Mouse (Mus musculus) hindbrain, embryonic 16.5 days (tissue): ENCODE data around the gene Agap3. TPM values are rescaled to one million over a fixed set of nuclear protein-coding genes. Genes with fewer than 3 reads are reported as not detected.

Experiments
- ATAC-seq: fragments of 200-750 bp; cut with Nextera tagmentation; 2 replicates; pipeline ENCODE4 v1.8.0; 2017; ENCODE audit warnings: moderate TSS enrichment, moderate library complexity
- H3K27ac ChIP-seq: fragments of 300-500 bp; sonication (generic); 2 replicates; pipeline ENCODE4 v1.5.1; 2014; ENCODE audit warnings: low read depth, mild to moderate bottlenecking, control low read depth, low read length, moderate library complexity
- H3K27me3 ChIP-seq: fragments of 300-500 bp; sonication (generic); replicated peaks from 2 replicates; pipeline ENCODE4 v1.6.1; 2014; ENCODE audit warnings: low read length; ENCODE audit not compliant: control insufficient read depth, insufficient read depth
- H3K36me3 ChIP-seq: fragments of 300-500 bp; sonication (generic); 2 replicates; pipeline ENCODE4 v1.6.1; 2014; ENCODE audit warnings: mild to moderate bottlenecking, low read length, moderate library complexity, mixed read lengths; ENCODE audit not compliant: control insufficient read depth, insufficient read depth
- H3K4me1 ChIP-seq: fragments of 300-500 bp; sonication (generic); 2 replicates; pipeline ENCODE4 v1.6.1; 2014; ENCODE audit warnings: low read depth, low read length; ENCODE audit not compliant: control insufficient read depth, insufficient read depth
- H3K4me2 ChIP-seq: fragments of 300-500 bp; sonication (generic); 2 replicates; pipeline ENCODE4 v1.6.1; 2014; ENCODE audit warnings: mild to moderate bottlenecking, low read length, control low read depth, moderate library complexity
- H3K4me3 ChIP-seq: fragments of 300-500 bp; sonication (generic); 2 replicates; pipeline ENCODE4 v1.5.1; 2014; ENCODE audit warnings: mild to moderate bottlenecking, low read length, control low read depth, moderate library complexity
- H3K9ac ChIP-seq: fragments of 300-500 bp; sonication (generic); 2 replicates; pipeline ENCODE4 v1.6.1; 2014; ENCODE audit warnings: low read depth, mild to moderate bottlenecking, control low read depth, low read length, moderate library complexity
- H3K9me3 ChIP-seq: fragments of 300-500 bp; sonication (generic); 2 replicates; pipeline ENCODE4 v1.6.1; 2014; ENCODE audit warnings: mild to moderate bottlenecking, low read length, moderate library complexity; ENCODE audit not compliant: control insufficient read depth
- WGBS: fragments of 180-500 bp; shearing (Covaris S2); extraction: QIAGEN DNeasy Blood & Tissue Kit; methylation state at CpG from one replicate; pipeline ENCODE4 v1.1.7; 2014; 5-methylcytosine and 5-hydroxymethylcytosine counted together
- polyA plus RNA-seq: library from polyadenylated mRNA; unstranded; fragments of >200 nt; fragmentation: Nextera tagmentation; extraction: Ambion mirVana; gene quantifications from 2 replicates; pipeline ENCODE4 v1.2.1, GENCODE M21; 2015

Agap3 gene
- polyA plus RNA-seq, 1 experiment from 2014 or later: 47.7 TPM

DNA sequence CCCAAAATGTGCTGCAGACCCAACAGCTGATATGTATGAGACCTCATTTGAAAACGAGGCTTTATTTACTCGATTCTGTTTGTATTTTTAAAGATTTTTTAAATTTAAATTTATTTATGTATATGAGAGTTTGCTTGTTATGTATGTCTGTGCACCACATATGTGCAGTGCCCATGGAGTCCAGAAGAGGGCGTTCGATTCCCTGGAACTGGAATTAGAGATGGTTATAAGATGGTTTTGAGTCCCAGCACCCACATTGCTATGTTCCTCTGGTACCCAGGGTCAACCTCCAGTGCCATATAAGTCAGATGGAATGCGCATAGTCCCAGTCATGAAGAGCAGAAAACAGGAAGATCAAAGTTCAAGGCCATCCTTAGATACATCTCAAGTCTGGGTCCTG, 82.3 kb downstream of the Agap3 start:
- no peak overlapping the region for H3K4me2 ChIP-seq
- no peak overlapping the region for H3K4me3 ChIP-seq
- no peaks in the 10 kb centered on the region for H3K36me3 ChIP-seq
- no peak overlapping the region for H3K9ac ChIP-seq
- no peak for ATAC-seq
- WGBS: 57% methylated on average over 5 of the region's 5 CpGs
- H3K9me3 ChIP-seq: no peaks in the 10 kb centered on the region
- no peak overlapping the region for H3K27ac ChIP-seq
- H3K27me3 ChIP-seq: peaks cover 7% of the 10 kb centered on the region
- H3K4me1 ChIP-seq: no peaks in the 10 kb centered on the region; the same call in 1 of the 2 replicates

GRCm38 (mm10) chr5:24535731-24536130, 83.8 kb downstream of the Agap3 start:
- no peak overlapping the region for H3K27ac ChIP-seq
- peaks cover 2% of the 10 kb centered on the region for H3K4me1 ChIP-seq
- H3K9me3 ChIP-seq: no peaks in the 10 kb centered on the region
- H3K4me3 ChIP-seq: no peak overlapping the region
- H3K36me3 ChIP-seq: no peaks in the 10 kb centered on the region
- no peak for ATAC-seq
- no peak overlapping the region for H3K4me2 ChIP-seq
- H3K27me3 ChIP-seq: peaks cover 2% of the 10 kb centered on the region
- 73% methylated on average over 3 of the region's 3 CpGs for WGBS
- H3K9ac ChIP-seq: no peak overlapping the region

DNA sequence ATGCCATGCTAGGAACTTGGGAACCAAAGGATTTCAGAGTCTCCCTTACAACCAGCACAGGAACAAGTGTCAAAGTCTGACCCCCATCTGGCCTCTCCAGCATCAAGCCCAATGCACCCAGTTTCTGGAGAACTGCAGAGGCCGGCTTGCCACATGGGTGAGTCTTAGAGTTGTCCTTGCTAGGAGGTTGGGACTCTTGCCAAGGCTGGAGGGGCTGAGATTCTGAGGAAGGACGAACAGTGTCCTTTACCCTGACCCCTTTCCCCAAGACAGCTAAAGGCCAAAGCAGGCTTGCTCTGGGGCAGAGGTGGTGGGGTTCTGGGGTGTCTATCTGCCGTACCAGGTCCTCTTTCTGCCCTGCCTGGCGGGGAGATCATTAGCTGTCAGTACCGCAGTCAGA, 84.5 kb downstream of the Agap3 start:
- peaks cover 4% of the 10 kb centered on the region for H3K4me1 ChIP-seq
- H3K9me3 ChIP-seq: no peaks in the 10 kb centered on the region
- no peak overlapping the region for H3K27ac ChIP-seq
- no peak overlapping the region for H3K4me2 ChIP-seq
- no peak overlapping the region for H3K9ac ChIP-seq
- WGBS: 79% methylated on average over 5 of the region's 5 CpGs
- no peak overlapping the region for H3K4me3 ChIP-seq
- peaks cover 2% of the 10 kb centered on the region for H3K27me3 ChIP-seq
- ATAC-seq: no peak
- no peaks in the 10 kb centered on the region for H3K36me3 ChIP-seq

- Histone ChIP-seq H3K36me3 (no peaks in the 10 kb centered on the region), H3K9me3 (no peaks in the 10 kb centered on the region), H3K4me1 (peaks cover 4% of the 10 kb centered on the region), H3K27ac (no peak overlapping the region), H3K4me3 (no peak overlapping the region), H3K27me3 (peaks cover 2% of the 10 kb centered on the region; the same call in 1 of the 2 replicates), H3K4me2 (no peak overlapping the region), H3K9ac (no peak overlapping the region; the same call in 1 of the 2 replicates)
- WGBS: 61% methylated on average over 16 of the region's 16 CpGs
- no peak for ATAC-seq
Observed at GRCm38 (mm10) chr5:24537618-24538017, 85.6 kb downstream of the Agap3 start.

GRCm38 (mm10) chr5:24539571-24540296, 87.8 kb downstream of the Agap3 start:
- no peak for ATAC-seq
- Histone ChIP-seq H3K4me1 (peaks cover 4% of the 10 kb centered on the region), H3K36me3 (no peaks in the 10 kb centered on the region), H3K27ac (no peak overlapping the region), H3K4me2 (no peak overlapping the region), H3K4me3 (no peak overlapping the region), H3K9ac (no peak overlapping the region), H3K9me3 (no peaks in the 10 kb centered on the region), H3K27me3 (peaks cover 2% of the 10 kb centered on the region; the same call in 1 of the 2 replicates)
- 81% methylated on average over 22 of the region's 22 CpGs for WGBS

GRCm38 (mm10) chr5:24540387-24541143, 88.6 kb downstream of the Agap3 start, which contains the start of gene Asb10:
Asb10 (minus strand) TSS chr5:24540978.
- Histone ChIP-seq H3K4me2 (no peak within 1 kb of the TSS), H3K36me3 (no peaks in the 10 kb centered on the region), H3K4me3 (no peak within 1 kb of the TSS), H3K9ac (no peak within 1 kb of the TSS), H3K9me3 (no peaks in the 10 kb centered on the region), H3K4me1 (peaks cover 4% of the 10 kb centered on the region), H3K27me3 (peaks cover 2% of the 10 kb centered on the region; the same call in 1 of the 2 replicates), H3K27ac (no peak within 1 kb of the TSS)
- WGBS: 44% methylated on average over 14 of the region's 14 CpGs
- no peak for ATAC-seq

DNA sequence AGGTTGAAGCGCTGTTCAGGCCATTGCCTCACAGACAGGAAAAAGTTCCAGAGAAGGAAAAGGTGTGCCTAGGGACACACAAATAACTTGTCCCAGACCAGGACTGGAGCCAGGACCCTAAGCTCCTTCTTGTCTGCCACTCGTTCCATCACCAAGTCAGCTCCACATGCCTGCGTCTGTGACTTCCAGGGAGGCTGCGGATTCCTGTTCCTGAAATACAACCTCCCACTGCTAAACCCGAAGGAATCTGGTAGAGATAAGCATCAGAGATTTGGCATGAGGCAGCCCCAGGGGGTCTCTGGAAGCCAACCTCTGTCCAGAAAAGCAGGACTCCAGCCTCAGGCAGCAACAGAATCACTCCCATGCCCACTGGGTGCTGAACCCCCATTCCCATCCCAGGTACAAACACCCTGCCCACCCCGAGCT, 89.2 kb downstream of the Agap3 start:
- no peaks in the 10 kb centered on the region for H3K36me3 ChIP-seq
- no peak overlapping the region for H3K9ac ChIP-seq
- peaks cover 4% of the 10 kb centered on the region for H3K4me1 ChIP-seq
- H3K27me3 ChIP-seq: no peaks in the 10 kb centered on the region; the same call in 1 of the 2 replicates
- H3K4me3 ChIP-seq: no peak overlapping the region
- 42% methylated on average over 6 of the region's 6 CpGs for WGBS
- H3K27ac ChIP-seq: no peak overlapping the region
- H3K9me3 ChIP-seq: no peaks in the 10 kb centered on the region
- no peak for ATAC-seq
- H3K4me2 ChIP-seq: no peak overlapping the region

GRCm38 (mm10) chr5:24542643-24543042, 90.7 kb downstream of the Agap3 start:
- WGBS: 82% methylated on average over 7 of the region's 7 CpGs
- no peaks in the 10 kb centered on the region for H3K9me3 ChIP-seq

More at GRCm38 (mm10) chr5:24542643-24543042, 90.7 kb downstream of the Agap3 start:
- no peak overlapping the region for H3K4me3 ChIP-seq
- H3K27me3 ChIP-seq: no peaks in the 10 kb centered on the region; the same call in 1 of the 2 replicates
- no peak for ATAC-seq
- H3K4me1 ChIP-seq: peaks cover 4% of the 10 kb centered on the region
- H3K36me3 ChIP-seq: no peaks in the 10 kb centered on the region
- H3K27ac ChIP-seq: no peak overlapping the region
- H3K4me2 ChIP-seq: no peak overlapping the region
- no peak overlapping the region for H3K9ac ChIP-seq
